Mouse (Mus musculus): ENCODE results near the gene Mark1. TPM values are rescaled to one million over a fixed set of nuclear protein-coding genes. Genes with fewer than 3 reads are reported as not detected.

Mark1 gene
- total RNA-seq, 2 experiments from 2014 or later, result 6.6 to 7.0 TPM

GRCm38 (mm10) chr1:184861551-184861950 is 137.8 kb downstream of the Mark1 start:
- intact Hi-C loops (cut with DNase I), result no loop called here
- no peak for DNase-seq

GRCm38 (mm10) chr1:184860276-184860675 is 139.1 kb downstream of the Mark1 start:
- intact Hi-C loops (cut with DNase I), result no loop called here
- peak; percentile 19 to 20 for DNase-seq

- no peak for DNase-seq
- intact Hi-C loops (cut with DNase I), result no loop called here
Observed at GRCm38 (mm10) chr1:184858253-184858652, 141.1 kb downstream of the Mark1 start.

GRCm38 (mm10) chr1:184857216-184857615 is 142.2 kb downstream of the Mark1 start:
- DNase-seq, result no peak
- intact Hi-C loops (cut with DNase I), result no loop called here

GRCm38 (mm10) chr1:184853922-184854321 is 145.4 kb downstream of the Mark1 start:
- peak in 1 of 2 experiments; percentile 18 for DNase-seq
- intact Hi-C loops (cut with DNase I), result loop anchor here (1.0 kb wide), 1 partner anchor 29 kb away; the partner anchor contains the start of gene C130074G19Rik

- intact Hi-C loops (cut with DNase I), result loop anchor here (1.0 kb wide), 1 partner anchor 30 kb away; the partner anchor contains the start of gene C130074G19Rik
Observed at GRCm38 (mm10) chr1:184853339-184853738, 146.0 kb downstream of the Mark1 start.

GRCm38 (mm10) chr1:184851741-184852618 is 147.4 kb downstream of the Mark1 start:
- peak; percentile 75 to 84 for DNase-seq
- intact Hi-C loops (cut with DNase I), result no loop called here

More at GRCm38 (mm10) chr1:184853339-184853738, 146.0 kb downstream of the Mark1 start:
- peak; percentile 79 to 86 for DNase-seq

GRCm38 (mm10) chr1:184851166-184851565 is 148.2 kb downstream of the Mark1 start:
- no peak for DNase-seq
- intact Hi-C loops (cut with DNase I), result no loop called here

GRCm38 (mm10) chr1:184846973-184847372 is 152.4 kb downstream of the Mark1 start:
- intact Hi-C loops (cut with DNase I), result loop anchor here (5.0 kb wide), 1 partner anchor 350 kb away; no protein-coding TSS in a partner anchor

More at GRCm38 (mm10) chr1:184846973-184847372, 152.4 kb downstream of the Mark1 start:
- DNase-seq, result no peak

Other genes with a start within 250 kb of the Mark1 start
- gene Marc1, start 188.3 kb downstream of the Mark1 start, total RNA-seq (2021), result not detected
- 100 to 1,000 TPM; 121 to 126 TPM for gene Marc2, start 153.1 kb downstream of the Mark1 start, total RNA-seq (2021)
- gene C130074G19Rik, start 116.4 kb downstream of the Mark1 start, total RNA-seq (2021), result 10 to 100 TPM; 24.1 to 30.3 TPM
- gene Rab3gap2, start 204.5 kb upstream of the Mark1 start, total RNA-seq (2021), result 10 to 100 TPM; 21.4 to 22.0 TPM

Measured in heart, postnatal 14 days (tissue).